In genomic region chr10:47741667-47742066, GRCm38 (mm10) we compare ENCODE assay signal across 29 mouse cellular contexts.
"Had no signal": no experiment of that assay in that cellular context is flagged by ENCODE, and none has a peak within 500 bp of the region (broad histone marks: within the 10 kb centered on the region; RNA-seq: fewer than 3 reads in every experiment).

No protein-coding gene starts in this region.

- H3K36me3 ChIP-seq: heart, embryonic 10.5 days; heart, embryonic 12.5 days; heart, embryonic 13.5 days; heart, embryonic 15.5 days; hindbrain, embryonic 10.5 days; hindbrain, embryonic 12.5 days; hindbrain, embryonic 13.5 days; hindbrain, embryonic 15.5 days; intestine, embryonic 15.5 days; kidney, embryonic 15.5 days had no signal

- DNase-seq: heart, postnatal 10 days; heart, postnatal 14 days; heart, postnatal 36 days; heart, postnatal 4 days; kidney, adult 11 months; kidney, adult 18-20 months; kidney, adult 2 months; kidney, adult 8-10 months; kidney, adult 9 months; kidney, postnatal 10 days; kidney, postnatal 14 days; kidney, postnatal 25 days; kidney, postnatal 36 days; kidney, postnatal 4 days; layer of hippocampus, adult 9-11 months; layer of hippocampus, postnatal 36 days had no signal

- H3K27me3 ChIP-seq: heart, embryonic 12.5 days; heart, embryonic 13.5 days; heart, embryonic 15.5 days; hindbrain, embryonic 12.5 days; hindbrain, embryonic 13.5 days; hindbrain, embryonic 15.5 days; intestine, embryonic 15.5 days; kidney, embryonic 15.5 days had no signal

- H3K4me2 ChIP-seq: heart, embryonic 11.5 days; heart, embryonic 12.5 days; heart, embryonic 13.5 days; heart, embryonic 15.5 days; hindbrain, embryonic 12.5 days; hindbrain, embryonic 13.5 days; hindbrain, embryonic 14.5 days; hindbrain, embryonic 15.5 days; intestine, embryonic 15.5 days; kidney, embryonic 15.5 days had no signal

- H3K4me3 ChIP-seq: heart, embryonic 10.5 days; heart, embryonic 12.5 days; heart, embryonic 13.5 days; heart, embryonic 15.5 days; hindbrain, embryonic 10.5 days; hindbrain, embryonic 12.5 days; hindbrain, embryonic 13.5 days; hindbrain, embryonic 15.5 days; intestine, embryonic 15.5 days; kidney, embryonic 15.5 days; layer of hippocampus, adult 2 months had no signal
